Mouse (Mus musculus): ENCODE measurements at regions not wholly inside any gene's neighbourhood (a gene's known extent, or its start where the extent isn't known, plus 50 kb on each side); places are given as distances from the start of the nearest gene placed in this dataset.

GRCm38 (mm10) chr11:18437834-18438611, 484.3 kb upstream of the Etaa1 start:
- Histone ChIP-seq H3K36me3 (replicated peaks) (no peaks in the 10 kb centered on the region), H3K27ac (no peak overlapping the region), H3K9me3 (no peaks in the 10 kb centered on the region), H3K4me1 (no peaks in the 10 kb centered on the region), H3K9ac (no peak overlapping the region), H3K27me3 (replicated peaks) (no peaks in the 10 kb centered on the region), H3K4me2 (no peak overlapping the region), H3K4me3 (no peak overlapping the region)
- 92% methylated on average over 6 of the region's 6 CpGs for whole genome bisulfite sequencing
- ATAC-seq (replicated peaks), result no peak

GRCm38 (mm10) chr11:18421076-18421475, 467.4 kb upstream of the Etaa1 start:
- Histone ChIP-seq H3K27ac (no peak overlapping the region), H3K27me3 (replicated peaks) (no peaks in the 10 kb centered on the region), H3K4me3 (no peak overlapping the region), H3K4me2 (no peak overlapping the region), H3K4me1 (no peaks in the 10 kb centered on the region), H3K36me3 (replicated peaks) (no peaks in the 10 kb centered on the region), H3K9me3 (no peaks in the 10 kb centered on the region), H3K9ac (no peak overlapping the region)
- no peak for ATAC-seq (replicated peaks)
- 86% methylated on average over 3 of the region's 3 CpGs for WGBS

- Histone ChIP-seq H3K4me3 (no peak overlapping the region), H3K27ac (no peak overlapping the region), H3K4me2 (no peak overlapping the region), H3K9me3 (no peaks in the 10 kb centered on the region), H3K4me1 (no peaks in the 10 kb centered on the region), H3K36me3 (replicated peaks) (no peaks in the 10 kb centered on the region), H3K9ac (no peak overlapping the region), H3K27me3 (replicated peaks) (no peaks in the 10 kb centered on the region)
- WGBS, result 89% methylated on average over 1 of the region's 1 CpGs
- no peak for ATAC-seq (replicated peaks)
Measured at GRCm38 (mm10) chr11:18413769-18414168, 460.1 kb upstream of the Etaa1 start.

- Histone ChIP-seq H3K27me3 (replicated peaks) (no peaks in the 10 kb centered on the region), H3K4me1 (no peaks in the 10 kb centered on the region), H3K4me3 (no peak overlapping the region), H3K36me3 (replicated peaks) (no peaks in the 10 kb centered on the region), H3K4me2 (no peak overlapping the region), H3K9me3 (no peaks in the 10 kb centered on the region), H3K27ac (no peak overlapping the region), H3K9ac (no peak overlapping the region)
- 81% methylated on average over 8 of the region's 8 CpGs for WGBS
- no peak for ATAC-seq (replicated peaks)
Measured at GRCm38 (mm10) chr11:18408071-18408752, 454.5 kb upstream of the Etaa1 start.

GRCm38 (mm10) chr11:18399561-18399960, 445.9 kb upstream of the Etaa1 start:
- no peak overlapping the region for H3K9ac ChIP-seq
- no peak for ATAC-seq (replicated peaks)
- no peaks in the 10 kb centered on the region for H3K27me3 ChIP-seq (replicated peaks)
- no peak overlapping the region for H3K4me2 ChIP-seq
- H3K4me1 ChIP-seq, result no peaks in the 10 kb centered on the region
- H3K4me3 ChIP-seq, result no peak overlapping the region
- H3K27ac ChIP-seq, result no peak overlapping the region
- 65% methylated on average over 4 of the region's 4 CpGs for WGBS
- H3K36me3 ChIP-seq (replicated peaks), result no peaks in the 10 kb centered on the region
- H3K9me3 ChIP-seq, result no peaks in the 10 kb centered on the region

- no peak for ATAC-seq (replicated peaks)
- 72% methylated on average over 6 of the region's 6 CpGs for WGBS
- Histone ChIP-seq H3K27me3 (replicated peaks) (no peaks in the 10 kb centered on the region), H3K27ac (no peak overlapping the region), H3K36me3 (replicated peaks) (no peaks in the 10 kb centered on the region), H3K9ac (no peak overlapping the region), H3K9me3 (no peaks in the 10 kb centered on the region), H3K4me1 (no peaks in the 10 kb centered on the region), H3K4me2 (no peak overlapping the region), H3K4me3 (no peak overlapping the region)
Measured at GRCm38 (mm10) chr11:18396397-18396796, 442.7 kb upstream of the Etaa1 start.

- Histone ChIP-seq H3K36me3 (replicated peaks) (no peaks in the 10 kb centered on the region), H3K4me2 (no peak overlapping the region), H3K4me3 (no peak overlapping the region), H3K9me3 (no peaks in the 10 kb centered on the region), H3K27me3 (replicated peaks) (no peaks in the 10 kb centered on the region), H3K27ac (no peak overlapping the region), H3K9ac (no peak overlapping the region), H3K4me1 (no peaks in the 10 kb centered on the region)
- WGBS, result 82% methylated on average over 4 of the region's 4 CpGs
- no peak for ATAC-seq (replicated peaks)
Measured at GRCm38 (mm10) chr11:18395631-18396030, 442.0 kb upstream of the Etaa1 start.

- H3K27ac ChIP-seq, result no peak overlapping the region
- no peak overlapping the region for H3K4me2 ChIP-seq
- no peaks in the 10 kb centered on the region for H3K36me3 ChIP-seq (replicated peaks)
- no peaks in the 10 kb centered on the region for H3K9me3 ChIP-seq
- H3K27me3 ChIP-seq (replicated peaks), result no peaks in the 10 kb centered on the region
- H3K9ac ChIP-seq, result no peak overlapping the region
- 92% methylated on average over 6 of the region's 6 CpGs for WGBS
- ATAC-seq (replicated peaks), result no peak
- H3K4me3 ChIP-seq, result no peak overlapping the region
- H3K4me1 ChIP-seq, result no peaks in the 10 kb centered on the region
Measured at GRCm38 (mm10) chr11:18372813-18373332, 419.2 kb upstream of the Etaa1 start.

- Histone ChIP-seq H3K4me2 (no peak overlapping the region), H3K36me3 (replicated peaks) (no peaks in the 10 kb centered on the region), H3K9me3 (no peaks in the 10 kb centered on the region), H3K27me3 (replicated peaks) (no peaks in the 10 kb centered on the region), H3K9ac (no peak overlapping the region), H3K4me1 (no peaks in the 10 kb centered on the region), H3K27ac (no peak overlapping the region), H3K4me3 (no peak overlapping the region)
- no peak for ATAC-seq (replicated peaks)
- 11% methylated on average over 3 of the region's 3 CpGs for WGBS
Measured at GRCm38 (mm10) chr11:18371304-18371703, 417.6 kb upstream of the Etaa1 start.

- ATAC-seq (replicated peaks), result no peak
- WGBS, result 20% methylated on average over 3 of the region's 3 CpGs
- H3K9ac ChIP-seq, result no peak overlapping the region
- H3K9me3 ChIP-seq, result no peaks in the 10 kb centered on the region
- H3K27ac ChIP-seq, result no peak overlapping the region
- no peaks in the 10 kb centered on the region for H3K36me3 ChIP-seq (replicated peaks)
- H3K4me3 ChIP-seq, result no peak overlapping the region
- H3K4me2 ChIP-seq, result no peak overlapping the region
- no peaks in the 10 kb centered on the region for H3K4me1 ChIP-seq
- H3K27me3 ChIP-seq (replicated peaks), result no peaks in the 10 kb centered on the region
Measured at GRCm38 (mm10) chr11:18370861-18371260, 417.2 kb upstream of the Etaa1 start.

- no peak for ATAC-seq (replicated peaks)
- Histone ChIP-seq H3K9me3 (no peaks in the 10 kb centered on the region), H3K4me2 (no peak overlapping the region), H3K9ac (no peak overlapping the region), H3K4me1 (no peaks in the 10 kb centered on the region), H3K27me3 (replicated peaks) (no peaks in the 10 kb centered on the region), H3K36me3 (replicated peaks) (no peaks in the 10 kb centered on the region), H3K27ac (no peak overlapping the region), H3K4me3 (no peak overlapping the region)
- 73% methylated on average over 3 of the region's 3 CpGs for WGBS
Measured at GRCm38 (mm10) chr11:18354866-18355265, 401.2 kb upstream of the Etaa1 start.

GRCm38 (mm10) chr11:18354156-18354555, 400.5 kb upstream of the Etaa1 start:
- ATAC-seq (replicated peaks), result no peak
- no peaks in the 10 kb centered on the region for H3K4me1 ChIP-seq
- H3K36me3 ChIP-seq (replicated peaks), result no peaks in the 10 kb centered on the region
- H3K27me3 ChIP-seq (replicated peaks), result no peaks in the 10 kb centered on the region
- 84% methylated on average over 4 of the region's 4 CpGs for WGBS
- H3K4me2 ChIP-seq, result no peak overlapping the region
- H3K9ac ChIP-seq, result no peak overlapping the region
- H3K27ac ChIP-seq, result no peak overlapping the region
- H3K4me3 ChIP-seq, result no peak overlapping the region
- no peaks in the 10 kb centered on the region for H3K9me3 ChIP-seq

- Histone ChIP-seq H3K4me3 (no peak overlapping the region), H3K9me3 (no peaks in the 10 kb centered on the region), H3K4me1 (no peaks in the 10 kb centered on the region), H3K9ac (no peak overlapping the region), H3K27ac (no peak overlapping the region), H3K4me2 (no peak overlapping the region), H3K36me3 (replicated peaks) (no peaks in the 10 kb centered on the region), H3K27me3 (replicated peaks) (no peaks in the 10 kb centered on the region)
- ATAC-seq (replicated peaks), result no peak
- 80% methylated on average over 3 of the region's 3 CpGs for WGBS
Measured at GRCm38 (mm10) chr11:18347841-18348240, 394.2 kb upstream of the Etaa1 start.

Measured in midbrain, embryonic 15.5 days (tissue).